Mouse (Mus musculus): Measurements from ENCODE around the gene Ctrb1. TPM values are rescaled to one million over a fixed set of nuclear protein-coding genes. Genes with fewer than 3 reads are reported as not detected.
"Not testable (repeated sequence)": the region's sequence is repeated elsewhere in the genome, so short reads cannot be mapped to it uniquely, and the experiment has no call there.

Gene Ctrb1
- polyA plus RNA-seq, 2 experiments, result 0.10 TPM; not detected in 1

DNA sequence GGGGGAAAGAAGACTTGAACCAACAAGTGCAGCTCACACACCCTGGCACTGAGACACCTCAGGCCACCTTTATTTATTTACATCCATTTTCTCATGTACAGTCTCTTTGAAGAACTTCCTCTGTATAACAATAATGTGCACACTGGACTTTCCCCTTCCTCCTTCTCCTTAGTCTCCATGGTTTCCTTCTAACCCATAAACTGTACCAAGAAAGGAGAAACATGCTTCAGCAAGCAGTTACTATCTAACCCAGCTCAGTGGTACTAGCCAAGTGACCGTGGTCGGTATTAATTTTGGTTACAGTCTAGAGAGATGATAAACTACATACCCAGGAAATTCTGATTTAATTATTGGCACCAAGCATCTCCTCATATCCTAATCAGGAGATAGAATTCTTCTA, 37.3 kb downstream of the Ctrb1 start:
- no peak for DNase-seq (ENCODE audit: low spot score)
- ATAC-seq (ENCODE audit: low FRiP score, low read depth), result no peak

DNA sequence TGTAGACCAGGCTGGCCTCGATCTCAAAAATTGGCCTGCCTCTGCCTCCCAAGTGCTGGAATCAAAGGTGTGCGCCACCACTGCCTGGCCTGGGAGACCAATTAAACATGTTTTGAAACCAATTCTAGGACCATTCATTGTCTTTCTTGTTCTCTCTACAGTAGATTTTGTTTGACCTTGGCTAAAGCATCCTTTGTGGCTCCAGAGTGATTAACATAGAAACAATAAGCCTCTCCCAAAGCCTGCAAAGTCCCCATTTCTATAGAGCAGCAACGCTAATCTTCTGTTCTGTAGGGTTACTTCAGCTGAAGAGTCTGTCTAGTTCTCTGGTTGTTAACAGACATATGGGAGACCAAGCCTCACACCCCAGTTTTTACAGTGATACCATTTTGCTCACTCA, 40.2 kb downstream of the Ctrb1 start:
- Histone ChIP-seq H3K9ac (ENCODE audit: low read depth, low read length, severe bottlenecking) (no peak overlapping the region), H3K4me1 (ENCODE audit: control insufficient read depth, insufficient read depth, low read length) (no peaks in the 10 kb centered on the region; the same call in 1 of the 2 replicates), H3K9me3 (ENCODE audit: control insufficient read depth, low read length) (no peaks in the 10 kb centered on the region), H3K4me2 (replicated peaks; ENCODE audit: low read depth, low read length, severe bottlenecking) (no peak overlapping the region), H3K4me3 (replicated peaks; ENCODE audit: low read length) (no peak overlapping the region), H3K27ac (replicated peaks; ENCODE audit: low read depth, low read length) (no peak overlapping the region), H3K36me3 (ENCODE audit: control insufficient read depth, insufficient read depth, low read length) (peaks cover 4% of the 10 kb centered on the region; the same call in 1 of the 2 replicates), H3K27me3 (ENCODE audit: control insufficient read depth, insufficient read depth, low read length) (no peaks in the 10 kb centered on the region)
- ATAC-seq (ENCODE audit: low FRiP score, low read depth) (no peak), DNase-seq (ENCODE audit: low spot score) (no peak)
- 93% methylated on average over 3 of the region's 3 CpGs for WGBS
- TF ChIP-seq POLR2A (IDR thresholded peaks at IDR 0.05; ENCODE audit: borderline replicate concordance, extremely low read depth, insufficient read depth, insufficient read length), result no peak

More for the DNA sequence above, 37.3 kb downstream of the Ctrb1 start:
- WGBS, result 99% methylated on average over 2 of the region's 2 CpGs
- Histone ChIP-seq H3K9me3 (ENCODE audit: control insufficient read depth, low read length) (no peaks in the 10 kb centered on the region), H3K27me3 (ENCODE audit: control insufficient read depth, insufficient read depth, low read length) (no peaks in the 10 kb centered on the region), H3K4me3 (replicated peaks; ENCODE audit: low read length) (no peak overlapping the region), H3K27ac (replicated peaks; ENCODE audit: low read depth, low read length) (no peak overlapping the region), H3K36me3 (ENCODE audit: control insufficient read depth, insufficient read depth, low read length) (peaks cover 4% of the 10 kb centered on the region; the same call in 1 of the 2 replicates), H3K9ac (ENCODE audit: low read depth, low read length, severe bottlenecking) (no peak overlapping the region), H3K4me2 (replicated peaks; ENCODE audit: low read depth, low read length, severe bottlenecking) (no peak overlapping the region), H3K4me1 (ENCODE audit: control insufficient read depth, insufficient read depth, low read length) (no peaks in the 10 kb centered on the region; the same call in 1 of the 2 replicates)
- TF ChIP-seq POLR2A (IDR thresholded peaks at IDR 0.05; ENCODE audit: borderline replicate concordance, extremely low read depth, insufficient read depth, insufficient read length), result no peak

DNA sequence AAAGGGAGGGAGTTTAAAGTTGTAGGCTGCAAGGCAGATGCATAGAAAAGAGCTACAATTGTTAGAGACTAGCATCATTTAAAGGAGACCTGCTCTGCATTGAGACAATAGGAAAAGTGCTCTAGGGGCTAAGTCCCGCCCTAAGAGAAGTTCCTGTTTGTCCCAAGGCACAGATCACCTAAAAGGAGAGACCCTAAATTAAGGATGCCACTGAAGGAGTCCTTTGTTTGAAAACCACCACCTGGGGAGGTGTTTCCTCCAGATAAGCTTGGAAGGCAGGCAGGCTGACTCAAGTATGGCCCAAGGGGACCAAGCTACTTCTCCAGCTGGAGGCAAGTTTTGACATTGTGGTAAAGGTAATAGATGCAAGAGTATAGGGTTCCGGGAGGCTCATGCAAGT, 42.0 kb downstream of the Ctrb1 start:
- H3K4me1 ChIP-seq (ENCODE audit: control insufficient read depth, insufficient read depth, low read length), result peaks cover 2% of the 10 kb centered on the region; the same call in 1 of the 2 replicates
- no peaks in the 10 kb centered on the region for H3K27me3 ChIP-seq (ENCODE audit: control insufficient read depth, insufficient read depth, low read length)
- no peak for ATAC-seq (ENCODE audit: low FRiP score, low read depth)
- WGBS, result 71% methylated on average over 2 of the region's 2 CpGs
- H3K9ac ChIP-seq (ENCODE audit: low read depth, low read length, severe bottlenecking), result no peak overlapping the region
- no peak overlapping the region for H3K27ac ChIP-seq (replicated peaks; ENCODE audit: low read depth, low read length)
- no peak for DNase-seq (ENCODE audit: low spot score)
- no peak overlapping the region for H3K4me2 ChIP-seq (replicated peaks; ENCODE audit: low read depth, low read length, severe bottlenecking)
- no peak overlapping the region for H3K4me3 ChIP-seq (replicated peaks; ENCODE audit: low read length)
- no peaks in the 10 kb centered on the region for H3K9me3 ChIP-seq (ENCODE audit: control insufficient read depth, low read length)
- no peaks in the 10 kb centered on the region for H3K36me3 ChIP-seq (ENCODE audit: control insufficient read depth, insufficient read depth, low read length)
- TF ChIP-seq POLR2A (IDR thresholded peaks at IDR 0.05; ENCODE audit: borderline replicate concordance, extremely low read depth, insufficient read depth, insufficient read length), result no peak

DNA sequence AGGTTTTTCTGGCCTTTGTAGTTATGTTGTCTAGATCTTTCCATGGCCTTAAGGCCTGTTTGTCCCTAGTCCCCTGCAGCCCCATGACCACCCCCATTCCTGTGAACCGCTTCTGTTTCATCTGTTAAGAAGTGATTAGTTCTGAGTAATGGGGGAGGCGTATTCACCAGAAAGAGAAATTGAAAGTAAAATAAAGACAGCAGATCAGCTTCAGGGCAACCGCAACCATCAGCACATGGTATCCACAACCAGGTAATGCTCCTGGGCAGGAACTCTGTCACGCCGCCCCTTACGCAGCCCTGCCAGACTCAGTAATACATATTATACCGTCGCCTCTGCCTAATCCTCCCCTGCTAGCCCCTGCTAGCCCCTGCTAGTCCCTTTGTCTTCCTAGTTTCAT, 45.1 kb downstream of the Ctrb1 start:
- ATAC-seq (ENCODE audit: low FRiP score, low read depth) (no peak), DNase-seq (ENCODE audit: low spot score) (no peak)
- peaks cover 9% of the 10 kb centered on the region for H3K4me1 ChIP-seq (ENCODE audit: control insufficient read depth, insufficient read depth, low read length)
- WGBS, result 96% methylated on average over 8 of the region's 8 CpGs
- H3K27me3 ChIP-seq (ENCODE audit: control insufficient read depth, insufficient read depth, low read length), result no peaks in the 10 kb centered on the region
- no peak for TF ChIP-seq POLR2A (IDR thresholded peaks at IDR 0.05; ENCODE audit: borderline replicate concordance, extremely low read depth, insufficient read depth, insufficient read length)
- no peak overlapping the region for H3K4me2 ChIP-seq (replicated peaks; ENCODE audit: low read depth, low read length, severe bottlenecking)
- H3K36me3 ChIP-seq (ENCODE audit: control insufficient read depth, insufficient read depth, low read length), result no peaks in the 10 kb centered on the region
- H3K4me3 ChIP-seq (replicated peaks; ENCODE audit: low read length), result no peak overlapping the region
- H3K9me3 ChIP-seq (ENCODE audit: control insufficient read depth, low read length), result no peaks in the 10 kb centered on the region
- H3K27ac ChIP-seq (replicated peaks; ENCODE audit: low read depth, low read length), result no peak overlapping the region
- no peak overlapping the region for H3K9ac ChIP-seq (ENCODE audit: low read depth, low read length, severe bottlenecking)

DNA sequence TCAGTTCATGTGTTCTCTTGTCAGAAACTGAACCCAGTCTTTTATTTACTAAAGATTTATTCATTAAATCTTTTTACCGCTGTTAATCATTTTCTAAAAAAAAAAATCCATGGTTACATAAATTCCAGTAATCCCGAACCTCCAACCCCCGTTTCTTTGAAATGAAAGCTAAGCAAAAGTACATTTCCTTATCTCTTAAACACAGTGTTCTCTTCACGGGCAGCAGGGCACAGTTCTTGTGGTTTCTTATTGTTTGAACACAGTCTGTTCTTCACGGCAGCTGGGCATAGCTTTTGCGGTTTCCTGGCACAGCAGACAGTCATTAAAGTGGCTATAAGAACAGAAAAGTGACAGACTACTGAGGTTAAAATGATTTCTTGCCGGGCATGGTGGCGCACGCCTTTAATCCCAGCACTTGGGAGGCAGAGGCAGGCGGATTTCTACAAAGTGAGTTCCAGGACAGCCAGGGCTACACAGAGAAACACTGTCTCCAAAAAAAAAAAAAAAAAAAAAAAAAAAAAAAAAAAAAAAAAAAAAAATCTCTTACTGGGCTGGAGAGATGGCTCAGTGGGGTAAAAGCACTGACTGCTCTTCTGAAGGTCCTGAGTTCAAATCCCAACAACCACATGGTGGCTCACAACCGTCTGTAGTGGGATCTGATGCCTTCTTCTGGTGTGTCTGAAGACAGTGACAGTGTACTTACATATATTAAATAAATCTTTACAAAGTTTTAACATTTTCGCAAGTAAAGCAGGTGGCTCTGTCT, 46.3 kb downstream of the Ctrb1 start:
- Histone ChIP-seq H3K4me2 (replicated peaks; ENCODE audit: low read depth, low read length, severe bottlenecking) (peak overlapping the region; percentile 58), H3K4me3 (replicated peaks; ENCODE audit: low read length) (peak overlapping the region; percentile 94), H3K9ac (ENCODE audit: low read depth, low read length, severe bottlenecking) (0 out of 2 replicates have a peak overlapping the region, but pooled peaks have one; percentile 94)
- not testable (repeated sequence) for ATAC-seq (ENCODE audit: low FRiP score, low read depth); H3K27me3 ChIP-seq (ENCODE audit: control insufficient read depth, insufficient read depth, low read length); H3K27ac ChIP-seq (replicated peaks; ENCODE audit: low read depth, low read length); H3K9me3 ChIP-seq (ENCODE audit: control insufficient read depth, low read length); H3K4me1 ChIP-seq (ENCODE audit: control insufficient read depth, insufficient read depth, low read length); DNase-seq (ENCODE audit: low spot score); H3K36me3 ChIP-seq (ENCODE audit: control insufficient read depth, insufficient read depth, low read length)
- 66% methylated on average over 12 of the region's 12 CpGs for WGBS
